Mouse (Mus musculus): Measurements from ENCODE around the gene Fam131a. TPM values are rescaled to one million over a fixed set of nuclear protein-coding genes. Genes with fewer than 3 reads are reported as not detected.

Gene Fam131a
- polyA plus RNA-seq, 1 experiment from 2014 or later, result 32.7 TPM

DNA sequence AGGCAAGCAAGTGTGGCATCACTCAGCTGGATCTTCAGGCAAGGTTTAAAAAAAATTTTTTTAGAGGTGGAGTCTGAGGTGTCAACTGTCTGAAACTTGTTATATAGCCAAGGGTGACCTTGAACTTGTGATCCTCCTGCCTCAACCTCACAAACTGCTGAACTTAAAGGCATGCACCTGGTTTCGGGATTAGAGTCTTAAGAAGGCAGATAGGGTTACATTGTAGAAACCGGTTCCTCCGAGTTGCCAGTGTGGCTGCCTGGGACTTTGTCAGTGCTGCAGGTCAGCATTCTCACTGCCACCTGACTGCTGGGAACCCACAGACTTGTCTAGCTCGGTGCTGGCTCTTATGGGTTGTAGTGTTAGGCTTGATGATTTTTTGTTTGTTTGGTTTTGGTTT is 30.2 kb downstream of the Fam131a start:
- 59% methylated on average over 4 of the region's 4 CpGs for WGBS
- no peak for ATAC-seq (ENCODE audit: low FRiP score)
- no peak overlapping the region for H3K9ac ChIP-seq

DNA sequence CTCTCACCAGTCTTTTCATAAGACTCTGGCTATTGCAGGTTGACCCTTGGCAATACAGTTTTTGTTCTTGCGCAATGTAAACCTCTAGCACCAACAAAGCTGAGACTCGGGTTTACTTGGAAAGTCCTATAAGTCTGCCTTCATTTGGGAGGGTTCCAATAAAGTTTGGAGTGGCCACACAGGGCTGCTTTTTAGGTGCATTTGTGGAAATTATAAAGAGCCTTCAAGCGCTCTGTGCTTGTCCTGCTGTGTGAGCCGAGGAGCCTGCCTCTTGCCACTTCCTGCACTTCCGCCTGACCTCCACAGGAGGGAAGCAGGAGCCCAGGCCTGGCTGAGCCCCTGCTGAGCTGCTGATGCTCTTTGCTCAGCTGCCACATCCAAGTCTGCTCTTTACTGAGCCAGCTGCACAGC is 31.3 kb downstream of the Fam131a start:
- no peak overlapping the region for H3K27ac ChIP-seq
- 0 out of 2 replicates have a peak, but pooled peaks cover 3% of the 10 kb centered on the region for H3K4me1 ChIP-seq (replicated peaks)
- H3K4me3 ChIP-seq, result no peak overlapping the region
- peaks cover 28% of the 10 kb centered on the region for H3K36me3 ChIP-seq
- H3K9me3 ChIP-seq, result no peaks in the 10 kb centered on the region
- no peaks in the 10 kb centered on the region for H3K27me3 ChIP-seq
- no peak overlapping the region for H3K9ac ChIP-seq
- peak; percentile 80 for ATAC-seq (ENCODE audit: low FRiP score)
- 34% methylated on average over 5 of the region's 5 CpGs for WGBS
- no peak overlapping the region for H3K4me2 ChIP-seq

More for the DNA sequence above, 30.2 kb downstream of the Fam131a start:
- Histone ChIP-seq H3K4me3 (no peak overlapping the region), H3K4me1 (replicated peaks) (peaks cover 10% of the 10 kb centered on the region), H3K4me2 (no peak overlapping the region), H3K27ac (no peak overlapping the region), H3K27me3 (no peaks in the 10 kb centered on the region), H3K36me3 (peaks cover 28% of the 10 kb centered on the region), H3K9me3 (no peaks in the 10 kb centered on the region)

DNA sequence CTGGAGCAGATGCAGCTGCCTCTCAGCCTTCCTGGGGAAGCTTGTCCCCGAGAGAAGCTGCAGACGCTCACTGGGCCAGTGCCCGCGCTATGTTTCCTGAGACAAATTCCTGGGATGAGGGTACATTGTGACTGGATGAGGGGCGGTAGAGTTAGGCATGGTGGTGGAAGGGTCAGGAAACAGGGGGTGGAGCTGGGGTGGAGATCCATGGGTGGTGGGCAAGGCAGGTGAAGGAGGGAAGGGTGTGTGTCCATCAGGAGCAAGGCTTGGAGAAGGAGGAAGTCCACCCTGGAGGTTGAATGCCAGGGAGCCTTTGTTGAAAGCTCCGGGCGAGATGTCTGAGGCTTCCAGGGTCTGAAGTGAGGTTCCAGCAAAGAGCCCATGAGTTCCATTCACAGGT is 32.3 kb downstream of the Fam131a start:
- Histone ChIP-seq H3K9ac (no peak overlapping the region), H3K9me3 (no peaks in the 10 kb centered on the region), H3K27ac (no peak overlapping the region), H3K4me3 (no peak overlapping the region), H3K4me2 (no peak overlapping the region), H3K27me3 (no peaks in the 10 kb centered on the region), H3K4me1 (replicated peaks) (0 out of 2 replicates have a peak, but pooled peaks cover 3% of the 10 kb centered on the region), H3K36me3 (peaks cover 19% of the 10 kb centered on the region)
- ATAC-seq (ENCODE audit: low FRiP score), result no peak
- 82% methylated on average over 7 of the region's 7 CpGs for WGBS

DNA sequence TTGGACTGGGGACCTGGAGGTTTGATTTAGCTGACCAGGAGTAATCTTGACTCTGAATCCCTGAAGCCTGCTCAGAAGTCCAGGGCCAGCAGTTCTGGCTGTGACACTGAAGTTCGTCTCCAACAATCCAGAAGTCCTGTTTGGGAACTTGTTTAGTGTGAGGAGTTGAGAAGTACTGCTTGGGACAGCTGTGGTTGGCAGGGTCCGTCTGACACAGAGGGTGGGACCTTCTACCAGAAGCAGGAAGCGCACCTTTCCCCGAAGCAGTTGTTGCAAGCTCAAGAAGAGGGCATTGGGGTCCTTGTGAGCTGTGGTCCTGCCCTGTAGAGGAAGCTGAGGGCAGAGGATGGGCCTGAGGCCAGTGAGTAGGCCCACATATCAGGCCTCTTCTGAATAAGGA is 32.7 kb downstream of the Fam131a start:
- H3K27me3 ChIP-seq, result no peaks in the 10 kb centered on the region
- no peak for ATAC-seq (ENCODE audit: low FRiP score)
- 83% methylated on average over 4 of the region's 4 CpGs for WGBS

DNA sequence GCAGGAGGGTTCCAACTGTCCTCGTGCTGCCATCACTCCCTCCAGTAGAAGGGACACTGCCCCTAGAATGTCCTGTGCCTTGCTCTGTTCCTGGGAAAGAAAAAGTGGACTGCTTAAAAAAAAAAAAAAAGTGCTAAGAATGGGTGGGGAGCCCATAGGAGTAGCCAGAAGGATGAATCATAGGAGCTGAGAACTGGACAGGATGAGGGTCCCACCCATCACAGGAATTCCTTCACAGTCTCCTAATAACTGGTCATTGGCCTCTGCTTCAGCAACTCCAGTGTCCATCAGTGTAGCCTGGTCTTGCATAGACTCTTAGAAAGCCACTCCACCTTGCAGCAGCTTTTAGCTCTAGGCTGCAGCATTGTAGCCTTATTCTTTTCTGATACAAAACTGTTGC is 33.3 kb downstream of the Fam131a start:
- Histone ChIP-seq H3K4me1 (replicated peaks) (0 out of 2 replicates have a peak, but pooled peaks cover 3% of the 10 kb centered on the region), H3K27me3 (no peaks in the 10 kb centered on the region), H3K36me3 (peaks cover 13% of the 10 kb centered on the region), H3K9me3 (no peaks in the 10 kb centered on the region), H3K4me2 (no peak overlapping the region), H3K9ac (no peak overlapping the region), H3K27ac (no peak overlapping the region), H3K4me3 (no peak overlapping the region)
- 46% methylated on average over 1 of the region's 1 CpGs for WGBS
- no peak for ATAC-seq (ENCODE audit: low FRiP score)

More for the DNA sequence above, 32.7 kb downstream of the Fam131a start:
- Histone ChIP-seq H3K4me3 (no peak overlapping the region), H3K4me1 (replicated peaks) (0 out of 2 replicates have a peak, but pooled peaks cover 3% of the 10 kb centered on the region), H3K4me2 (no peak overlapping the region), H3K36me3 (peaks cover 15% of the 10 kb centered on the region), H3K9ac (no peak overlapping the region), H3K9me3 (no peaks in the 10 kb centered on the region), H3K27ac (no peak overlapping the region)

DNA sequence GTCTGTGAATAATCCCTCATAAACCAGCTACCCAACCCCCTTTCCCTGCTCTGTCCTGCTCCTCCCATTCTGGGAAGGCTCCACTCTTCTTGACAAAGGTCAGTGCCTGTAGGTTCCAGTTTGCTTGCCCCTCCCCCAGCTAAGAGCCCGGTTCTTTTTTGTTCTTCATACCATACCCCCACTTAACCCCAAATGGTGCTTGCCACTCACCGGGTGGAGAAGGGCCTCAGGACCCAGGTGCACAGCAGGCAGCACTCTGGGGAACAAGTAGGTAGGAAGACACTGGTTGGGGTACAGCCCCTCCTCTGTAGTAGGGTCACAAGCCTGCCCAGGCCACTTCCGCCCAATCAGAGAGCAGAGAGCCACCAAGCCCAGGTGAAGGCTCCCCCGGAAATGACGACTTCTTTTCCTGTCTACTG is 37.3 kb downstream of the Fam131a start:
- Histone ChIP-seq H3K9me3 (no peaks in the 10 kb centered on the region), H3K27me3 (peaks cover 18% of the 10 kb centered on the region), H3K4me3 (no peak overlapping the region), H3K36me3 (no peaks in the 10 kb centered on the region), H3K4me2 (no peak overlapping the region), H3K9ac (no peak overlapping the region), H3K27ac (no peak overlapping the region), H3K4me1 (replicated peaks) (peaks cover 25% of the 10 kb centered on the region)
- WGBS, result 44% methylated on average over 5 of the region's 5 CpGs
- no peak for ATAC-seq (ENCODE audit: low FRiP score)

DNA sequence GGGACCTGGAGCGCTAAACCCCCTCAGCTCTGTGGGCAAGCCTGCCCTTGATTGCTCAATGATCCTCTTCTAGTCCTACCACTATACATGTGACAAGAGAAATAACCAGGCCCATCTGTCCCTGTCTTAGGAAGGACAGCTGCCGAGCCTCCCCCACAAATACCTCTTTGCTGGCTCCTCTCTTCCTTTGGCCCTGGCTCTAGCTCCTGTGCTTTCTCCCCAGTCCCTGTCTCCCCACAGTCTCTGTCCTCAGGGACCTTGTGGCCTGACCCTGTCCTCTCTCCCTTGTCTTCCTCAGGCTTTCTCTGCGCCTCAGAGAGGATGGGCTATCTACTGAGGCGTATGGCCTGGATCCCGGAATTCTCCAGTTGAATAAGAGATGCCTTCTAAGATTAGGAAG is 38.6 kb downstream of the Fam131a start:
- H3K27me3 ChIP-seq, result peaks cover 32% of the 10 kb centered on the region
- no peaks in the 10 kb centered on the region for H3K9me3 ChIP-seq
- peaks cover 25% of the 10 kb centered on the region for H3K4me1 ChIP-seq (replicated peaks)
- no peak overlapping the region for H3K4me3 ChIP-seq
- 61% methylated on average over 5 of the region's 5 CpGs for WGBS
- H3K4me2 ChIP-seq, result peak overlapping the region; percentile 96
- peaks cover 10% of the 10 kb centered on the region for H3K36me3 ChIP-seq
- no peak for ATAC-seq (ENCODE audit: low FRiP score)
- H3K27ac ChIP-seq, result peak overlapping the region; percentile 88; the same call in 1 of the 2 replicates
- no peak overlapping the region for H3K9ac ChIP-seq

DNA sequence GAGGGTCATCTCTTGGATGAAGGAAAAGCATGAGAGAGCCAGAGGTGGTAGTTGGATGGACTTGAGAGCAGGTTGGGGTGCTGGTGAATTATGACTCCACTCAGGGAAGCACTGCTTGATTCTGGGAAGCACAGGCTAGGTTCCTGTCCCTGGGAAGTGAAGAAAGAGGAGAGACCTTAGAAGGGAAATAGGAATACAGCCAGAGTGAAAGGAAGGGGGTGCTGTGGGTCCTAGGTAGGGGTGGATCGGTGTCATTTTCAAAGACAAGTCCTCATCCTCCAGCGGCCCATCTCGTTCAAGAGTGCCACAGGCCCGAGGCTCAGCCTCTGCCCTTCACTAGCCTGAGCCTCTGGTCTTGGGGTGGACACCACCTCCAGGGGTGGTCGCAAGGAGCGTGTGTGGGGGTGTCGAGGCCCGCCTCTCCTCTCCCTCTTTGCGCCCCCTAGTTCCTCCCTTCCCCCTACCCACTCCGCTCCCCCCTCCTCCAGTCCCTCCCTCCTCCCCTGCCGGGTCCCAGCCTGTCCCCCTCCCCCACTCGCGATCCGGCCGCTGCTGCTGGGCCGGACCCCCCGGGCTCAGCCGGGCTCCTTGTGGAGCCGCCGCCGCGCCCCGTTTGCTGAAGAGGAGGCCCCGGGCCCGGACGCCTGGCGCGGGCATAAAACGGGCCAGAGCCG is 39.3 kb downstream of the Fam131a start:
- ATAC-seq (ENCODE audit: low FRiP score), result peak; percentile 56
- peaks cover 17% of the 10 kb centered on the region for H3K36me3 ChIP-seq
- H3K27ac ChIP-seq, result peak overlapping the region; percentile 88
- peak overlapping the region; percentile 72 for H3K4me3 ChIP-seq
- H3K9me3 ChIP-seq, result no peaks in the 10 kb centered on the region
- H3K27me3 ChIP-seq, result peaks cover 36% of the 10 kb centered on the region
- H3K9ac ChIP-seq, result peak overlapping the region; percentile 89
- H3K4me1 ChIP-seq (replicated peaks), result peaks cover 25% of the 10 kb centered on the region
- under 1% methylated on average over 26 of the region's 30 CpGs for WGBS
- peak overlapping the region; percentile 96 for H3K4me2 ChIP-seq

DNA sequence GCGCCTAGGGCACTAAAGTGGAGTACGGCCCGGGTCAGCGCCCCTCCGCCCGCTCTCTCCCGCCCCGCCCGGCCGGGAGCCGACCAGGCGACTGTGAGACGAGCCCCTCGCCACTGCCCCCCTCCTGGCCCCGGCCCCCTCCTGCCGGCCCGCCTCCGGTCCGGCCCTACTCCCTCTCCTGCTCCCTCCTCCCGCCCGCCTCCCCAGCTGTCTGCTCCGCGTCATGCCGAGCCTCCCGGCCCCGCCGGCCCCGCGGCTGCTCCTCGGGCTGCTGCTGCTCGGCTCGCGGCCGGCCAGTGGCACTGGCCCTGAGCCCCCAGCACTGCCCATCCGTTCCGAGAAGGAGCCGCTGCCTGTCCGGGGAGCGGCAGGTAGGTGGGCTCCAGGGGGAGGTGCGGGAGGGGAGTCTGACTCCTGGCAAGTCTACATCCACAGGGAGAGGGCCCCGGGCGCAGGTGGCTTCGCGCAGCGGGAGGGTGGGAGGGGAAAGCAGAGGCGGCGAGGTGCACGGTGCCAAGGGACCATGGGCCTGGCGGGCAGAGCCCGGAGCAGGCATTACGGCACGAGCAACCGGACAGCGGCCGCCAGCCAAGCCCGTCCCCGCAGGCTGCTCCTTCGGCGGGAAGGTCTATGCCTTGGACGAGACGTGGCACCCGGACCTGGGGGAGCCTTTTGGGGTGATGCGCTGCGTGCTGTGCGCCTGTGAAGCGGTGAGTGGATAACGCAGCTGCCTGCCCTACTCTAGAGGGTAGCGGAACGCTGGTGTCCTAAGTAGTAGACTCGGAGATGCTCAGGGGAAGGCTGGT is 40.1 kb downstream of the Fam131a start, which contains the start of gene Chrd:
Chrd (plus strand) TSS at position 203 of the 806 bp plus-strand sequence.
- H3K27ac ChIP-seq, result peak within 1 kb of the TSS; percentile 88
- peaks cover 36% of the 10 kb centered on the region for H3K27me3 ChIP-seq
- ATAC-seq (ENCODE audit: low FRiP score), result peak; percentile 79
- H3K4me3 ChIP-seq, result peak within 1 kb of the TSS; percentile 72
- peak within 1 kb of the TSS; percentile 96 for H3K4me2 ChIP-seq
- WGBS, result under 1% methylated on average over 57 of the region's 70 CpGs
- H3K4me1 ChIP-seq (replicated peaks), result peaks cover 25% of the 10 kb centered on the region
- no peaks in the 10 kb centered on the region for H3K9me3 ChIP-seq
- peaks cover 22% of the 10 kb centered on the region for H3K36me3 ChIP-seq
- peak within 1 kb of the TSS; percentile 89 for H3K9ac ChIP-seq

DNA sequence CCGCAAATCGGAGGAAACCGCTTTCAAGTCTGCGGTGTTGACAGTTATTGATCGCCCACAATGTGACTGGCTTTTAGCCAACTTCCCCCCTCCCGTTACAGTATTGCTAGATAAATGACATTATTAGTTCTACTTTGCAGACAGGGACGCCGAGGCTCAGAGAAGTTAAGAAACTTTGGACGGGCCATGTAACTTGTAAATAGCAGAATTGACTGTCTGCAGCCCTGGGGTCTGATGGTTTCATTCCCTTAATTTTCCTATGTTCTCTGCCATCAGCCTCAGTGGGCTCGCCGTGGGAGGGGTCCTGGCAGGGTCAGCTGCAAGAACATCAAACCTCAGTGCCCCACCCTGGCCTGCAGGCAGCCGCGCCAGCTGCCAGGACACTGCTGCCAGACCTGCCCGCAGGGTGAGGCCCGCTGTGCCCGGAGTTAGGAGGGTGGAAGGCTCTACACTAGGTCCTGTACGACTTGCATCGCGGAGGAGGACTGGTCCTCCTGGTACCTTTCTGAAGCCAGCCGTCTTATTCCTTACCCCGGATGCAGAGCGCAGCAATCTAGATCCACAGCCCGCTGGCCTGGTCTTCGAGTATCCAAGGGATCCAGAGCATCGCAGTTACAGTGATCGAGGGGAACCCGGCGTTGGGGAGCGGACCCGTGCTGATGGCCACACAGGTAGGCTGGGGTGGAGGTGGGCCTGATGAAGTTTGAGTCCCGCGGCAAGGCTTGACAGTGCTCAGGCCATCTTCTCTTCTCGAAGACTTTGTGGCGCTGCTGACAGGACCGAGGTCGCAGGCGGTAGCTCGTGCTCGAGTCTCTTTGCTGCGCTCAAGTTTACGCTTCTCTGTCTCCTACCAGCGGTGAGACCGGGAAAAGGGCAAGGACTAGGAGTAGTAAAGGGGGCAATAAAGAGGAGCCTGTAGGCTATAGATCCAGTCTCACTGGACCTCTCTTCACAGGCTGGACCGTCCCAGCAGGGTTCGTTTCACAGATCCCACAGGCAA is 41.0 kb downstream of the Fam131a start, which contains the start of gene Thpo:
Thpo (minus strand) TSS at position 781 of the 1,000 bp plus-strand sequence.
- WGBS, result 4% methylated on average over 45 of the region's 45 CpGs
- Histone ChIP-seq H3K4me3 (peak within 1 kb of the TSS; percentile 72), H3K9me3 (no peaks in the 10 kb centered on the region), H3K4me2 (peak within 1 kb of the TSS; percentile 96), H3K9ac (peak within 1 kb of the TSS; percentile 89), H3K36me3 (peaks cover 30% of the 10 kb centered on the region), H3K27ac (peak within 1 kb of the TSS; percentile 88), H3K27me3 (peaks cover 40% of the 10 kb centered on the region), H3K4me1 (replicated peaks) (peaks cover 25% of the 10 kb centered on the region)
- no peak for ATAC-seq (ENCODE audit: low FRiP score)

DNA sequence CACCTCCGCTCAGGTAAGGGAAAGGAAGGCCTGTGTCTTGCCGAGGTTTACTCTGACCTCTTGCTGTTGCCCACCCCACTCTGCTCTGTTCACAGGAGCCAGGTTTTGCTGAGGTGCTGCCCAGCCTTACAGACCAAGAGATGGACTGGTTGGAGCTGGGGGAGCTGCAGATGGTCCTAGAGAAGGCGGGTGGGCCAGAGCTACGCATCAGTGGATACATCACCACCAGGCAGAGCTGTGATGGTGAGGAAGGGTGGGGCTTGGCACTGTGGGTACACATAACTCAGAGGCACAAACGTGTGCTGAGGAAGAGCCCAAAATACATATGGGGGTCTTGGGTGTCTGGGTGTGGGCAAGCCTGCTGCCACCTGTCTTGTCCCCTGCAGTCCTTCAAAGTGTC is 42.6 kb downstream of the Fam131a start:
- Histone ChIP-seq H3K27ac (no peak overlapping the region), H3K4me2 (no peak overlapping the region), H3K9me3 (no peaks in the 10 kb centered on the region), H3K27me3 (peaks cover 40% of the 10 kb centered on the region), H3K9ac (no peak overlapping the region), H3K4me3 (no peak overlapping the region), H3K36me3 (peaks cover 30% of the 10 kb centered on the region), H3K4me1 (replicated peaks) (peaks cover 25% of the 10 kb centered on the region)
- WGBS, result 84% methylated on average over 5 of the region's 5 CpGs
- ATAC-seq (ENCODE audit: low FRiP score), result no peak
